Mouse (Mus musculus) liver, embryonic 15.5 days (tissue): Measurements from ENCODE around the gene Rgs17. TPM values are rescaled to one million over a fixed set of nuclear protein-coding genes. Genes with fewer than 3 reads are reported as not detected.
"Not testable (repeated sequence)": the region's sequence is repeated elsewhere in the genome, so short reads cannot be mapped to it uniquely, and the experiment has no call there.

Experiments used
- ATAC-seq: fragments of 200-750 bp; cut with Nextera tagmentation; 2 replicates; pipeline ENCODE4 v1.8.0; 2017; ENCODE audit warnings: moderate number of reproducible peaks, mild to moderate bottlenecking, moderate library complexity; ENCODE audit not compliant: insufficient read depth
- H3K27ac ChIP-seq: fragments of 300-500 bp; sonication (generic); replicated peaks from 2 replicates; pipeline ENCODE4 v1.5.1; 2015; ENCODE audit warnings: mild to moderate bottlenecking, inconsistent platforms
- H3K27me3 ChIP-seq: fragments of 300-500 bp; sonication (generic); 2 replicates; pipeline ENCODE4 v1.6.1; 2015; ENCODE audit warnings: mild to moderate bottlenecking, inconsistent platforms
- H3K36me3 ChIP-seq: fragments of 300-500 bp; sonication (generic); replicated peaks from 2 replicates; pipeline ENCODE4 v1.6.1; 2015; ENCODE audit warnings: moderate library complexity, mild to moderate bottlenecking, inconsistent platforms
- H3K4me1 ChIP-seq: fragments of 300-500 bp; sonication (generic); replicated peaks from 2 replicates; pipeline ENCODE4 v1.6.1; 2015; ENCODE audit warnings: inconsistent platforms
- H3K4me2 ChIP-seq: fragments of 300-500 bp; sonication (generic); 2 replicates; pipeline ENCODE4 v1.6.1; 2015; ENCODE audit warnings: moderate library complexity, mild to moderate bottlenecking, inconsistent platforms
- H3K4me3 ChIP-seq: fragments of 300-500 bp; sonication (generic); replicated peaks from 2 replicates; pipeline ENCODE4 v1.5.1; 2015; ENCODE audit warnings: mild to moderate bottlenecking, inconsistent platforms
- H3K9ac ChIP-seq: fragments of 300-500 bp; sonication (generic); 2 replicates; pipeline ENCODE4 v1.6.1; 2015; ENCODE audit warnings: moderate library complexity, mild to moderate bottlenecking, inconsistent platforms
- H3K9me3 ChIP-seq: fragments of 300-500 bp; sonication (generic); replicated peaks from 2 replicates; pipeline ENCODE4 v1.6.1; 2016; ENCODE audit warnings: inconsistent platforms
- WGBS: fragments of 180-500 bp; shearing (Covaris S2); methylation state at CpG from one replicate; pipeline ENCODE4 v1.1.7; 2015; ENCODE audit warnings: mixed read lengths; ENCODE audit not compliant: insufficient replicate concordance; 5-methylcytosine and 5-hydroxymethylcytosine counted together
- polyA plus RNA-seq: library from polyadenylated mRNA; unstranded; fragments of >200 nt; fragmentation: Nextera tagmentation; extraction: Ambion mirVana; gene quantifications from 2 replicates; pipeline ENCODE4 v1.2.1, GENCODE M21; 2015

The Rgs17 gene
- polyA plus RNA-seq: 0.03 TPM in 1 of 2 replicates, not detected in the other

DNA sequence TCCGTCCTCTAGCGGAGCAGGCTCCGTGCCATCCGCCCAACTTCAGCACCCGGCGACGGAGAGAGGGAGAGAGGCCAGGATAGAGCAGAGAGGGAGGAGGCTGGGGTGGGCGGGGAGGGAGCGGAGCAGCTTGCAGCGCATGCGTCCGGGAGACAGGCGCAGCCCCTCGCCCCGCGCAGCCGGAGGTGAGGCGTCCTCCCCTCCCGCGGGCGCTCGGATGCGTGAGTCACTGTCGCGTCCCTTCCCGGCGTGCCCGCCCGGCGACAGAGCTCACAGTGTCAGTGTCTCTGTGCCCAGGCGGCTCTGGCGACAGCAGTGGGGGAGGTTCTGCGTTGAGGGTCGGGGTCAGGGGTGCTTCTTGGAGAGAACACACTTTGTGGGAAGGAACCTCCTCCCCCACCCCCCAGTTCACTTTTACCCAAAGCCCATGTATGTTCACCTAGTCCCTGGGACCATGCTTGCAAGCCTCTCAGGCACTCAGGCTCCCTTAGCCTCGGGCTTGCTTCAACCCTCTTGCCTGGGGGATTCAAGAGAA lies at the start of gene Rgs17:
Gene Rgs17 (minus strand): TSS at position 107 of the 535 bp plus-strand sequence.
- Histone ChIP-seq H3K9ac (no peak within 1 kb of the TSS), H3K4me2 (peak within 1 kb of the TSS; percentile 54), H3K4me3 (peak within 1 kb of the TSS; percentile 33), H3K27ac (no peak within 1 kb of the TSS), H3K9me3 (no peaks in the 10 kb centered on the region), H3K27me3 (peaks cover 41% of the 10 kb centered on the region), H3K36me3 (no peaks in the 10 kb centered on the region), H3K4me1 (no peaks in the 10 kb centered on the region)
- no peak for ATAC-seq
- WGBS: under 1% methylated on average over 24 of the region's 35 CpGs

DNA sequence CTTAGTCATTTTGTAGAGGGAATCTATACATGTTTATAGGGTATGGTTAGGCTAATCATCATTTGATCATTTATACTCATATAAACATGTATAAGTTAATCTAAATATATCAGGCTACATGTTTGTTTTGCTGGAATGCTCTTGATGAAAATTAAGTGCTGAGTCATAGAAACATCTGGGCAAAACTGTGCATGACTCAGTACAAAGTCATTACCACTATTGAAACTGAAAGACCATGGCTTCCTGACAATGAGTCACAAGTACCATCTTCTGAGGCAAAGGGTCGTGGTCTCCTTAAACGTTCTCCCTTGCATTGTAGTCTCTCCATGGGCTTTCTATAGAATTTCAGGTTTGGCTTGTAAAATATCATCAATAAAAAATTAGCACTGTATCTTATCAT lies 45.5 kb upstream of the Rgs17 start:
- Histone ChIP-seq H3K4me3 (no peak overlapping the region), H3K9ac (no peak overlapping the region), H3K27me3 (no peaks in the 10 kb centered on the region), H3K4me1 (no peaks in the 10 kb centered on the region), H3K9me3 (no peaks in the 10 kb centered on the region), H3K4me2 (no peak overlapping the region), H3K27ac (no peak overlapping the region), H3K36me3 (no peaks in the 10 kb centered on the region)
- no peak for ATAC-seq
- WGBS: 32% methylated on average over 2 of the region's 2 CpGs

DNA sequence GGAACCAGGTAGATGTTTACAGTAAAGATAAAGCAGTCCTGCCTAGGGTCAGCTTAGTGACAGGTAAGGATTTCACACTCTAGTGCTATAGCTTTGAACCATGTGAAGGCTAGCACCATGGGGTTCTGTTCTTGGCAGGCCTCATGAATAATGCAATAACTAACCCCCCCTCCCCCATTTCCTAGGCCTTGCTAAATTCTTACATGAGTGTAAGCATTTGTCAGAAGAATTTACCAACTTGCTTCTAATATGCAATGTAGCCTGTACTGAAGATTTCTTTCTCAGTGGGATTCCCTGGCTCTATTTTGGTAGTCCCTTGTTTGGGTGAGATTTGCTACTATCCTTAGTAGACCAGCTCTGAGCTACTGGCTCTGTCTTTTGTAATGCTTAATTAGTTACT lies 31.6 kb upstream of the Rgs17 start:
- not testable (repeated sequence) for H3K27me3 ChIP-seq, H3K4me1 ChIP-seq, H3K4me2 ChIP-seq, ATAC-seq, H3K4me3 ChIP-seq, H3K27ac ChIP-seq, H3K9me3 ChIP-seq, H3K36me3 ChIP-seq, H3K9ac ChIP-seq

DNA sequence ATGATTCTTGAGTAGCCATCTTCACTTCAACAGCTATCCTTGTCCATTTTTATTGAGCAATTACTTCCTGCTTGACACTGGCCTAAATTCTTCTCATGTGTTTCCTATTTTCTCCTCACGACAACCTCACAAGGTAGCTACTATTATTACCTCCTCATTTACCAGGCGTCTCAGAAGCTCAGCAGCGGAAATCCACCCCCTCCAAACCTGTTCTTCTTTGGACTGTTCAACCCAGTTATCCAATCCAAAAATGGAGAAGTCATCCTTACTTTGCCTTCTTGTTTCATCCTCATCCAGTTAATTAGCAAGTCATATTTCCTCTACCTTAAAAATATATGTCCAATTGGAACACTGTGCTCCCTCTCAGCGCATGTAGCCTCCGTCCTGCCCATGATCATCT lies 2.1 kb upstream of the Rgs17 start:
- 60% methylated on average over 5 of the region's 5 CpGs for WGBS
- Histone ChIP-seq H3K4me1 (no peaks in the 10 kb centered on the region), H3K27me3 (peaks cover 41% of the 10 kb centered on the region), H3K36me3 (no peaks in the 10 kb centered on the region), H3K9ac (no peak overlapping the region), H3K27ac (no peak overlapping the region), H3K4me2 (no peak overlapping the region), H3K4me3 (no peak overlapping the region), H3K9me3 (no peaks in the 10 kb centered on the region)
- ATAC-seq: no peak

- Histone ChIP-seq H3K27me3 (peaks cover 41% of the 10 kb centered on the region), H3K27ac (no peak overlapping the region), H3K4me3 (no peak overlapping the region), H3K36me3 (no peaks in the 10 kb centered on the region), H3K9me3 (no peaks in the 10 kb centered on the region), H3K4me2 (no peak overlapping the region), H3K4me1 (no peaks in the 10 kb centered on the region), H3K9ac (no peak overlapping the region)
- 17% methylated on average over 9 of the region's 9 CpGs for WGBS
- ATAC-seq: no peak
Measured at GRCm38 (mm10) chr10:5923096-5923495, 896 bp upstream of the Rgs17 start.

DNA sequence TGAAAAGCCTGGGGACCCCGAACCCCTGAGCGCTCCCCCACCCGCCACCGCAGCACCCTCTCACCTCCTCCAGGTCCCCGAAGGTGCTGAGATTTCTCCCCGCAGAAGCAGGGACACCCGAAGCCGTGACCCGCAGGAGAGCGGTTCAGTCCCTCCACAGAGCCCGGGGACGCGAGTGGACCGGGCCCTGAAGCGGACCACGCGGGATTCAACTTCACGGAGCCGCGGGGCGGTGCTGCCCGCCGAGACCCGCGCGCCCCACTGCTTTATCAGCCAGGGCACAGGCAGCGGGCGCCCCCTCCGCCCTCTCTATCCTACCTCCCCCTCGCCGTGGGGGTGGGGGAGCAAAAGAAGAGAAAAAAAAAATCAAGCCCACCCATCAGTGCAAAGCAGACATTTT lies 429 bp downstream of the Rgs17 start:
- no peaks in the 10 kb centered on the region for H3K36me3 ChIP-seq
- H3K9me3 ChIP-seq: no peaks in the 10 kb centered on the region
- H3K4me1 ChIP-seq: no peaks in the 10 kb centered on the region
- peak overlapping the region; percentile 33 for H3K4me3 ChIP-seq
- H3K9ac ChIP-seq: no peak overlapping the region
- ATAC-seq: no peak
- peak overlapping the region; percentile 54 for H3K4me2 ChIP-seq
- no peak overlapping the region for H3K27ac ChIP-seq
- peaks cover 41% of the 10 kb centered on the region for H3K27me3 ChIP-seq
- under 1% methylated on average over 30 of the region's 31 CpGs for WGBS

DNA sequence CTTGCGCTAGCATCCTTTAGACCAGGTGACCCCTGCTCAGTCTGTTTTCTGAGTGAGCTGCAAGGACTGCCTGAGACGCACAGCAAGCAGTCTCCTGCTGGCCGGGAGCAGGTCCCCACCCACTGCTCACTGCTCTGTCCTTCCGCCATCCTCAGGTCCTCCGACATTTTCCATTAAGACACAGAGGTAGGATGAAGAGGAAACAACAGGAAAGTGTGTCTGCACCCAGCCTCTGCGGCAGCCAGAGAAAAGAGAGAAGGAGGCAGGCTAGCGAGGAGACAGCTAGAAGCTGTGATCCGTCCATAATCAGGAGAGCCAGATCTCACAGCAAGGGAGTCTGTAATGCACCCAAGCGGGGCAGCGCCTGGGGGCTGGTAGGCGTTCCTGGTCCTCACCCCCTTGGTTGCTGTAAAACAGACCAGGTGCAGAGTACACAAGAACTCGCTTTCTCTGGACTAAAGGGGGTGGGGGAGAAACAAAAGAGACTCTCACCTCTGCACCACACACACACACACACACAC lies 1.1 kb downstream of the Rgs17 start:
- no peak overlapping the region for H3K9ac ChIP-seq
- no peaks in the 10 kb centered on the region for H3K36me3 ChIP-seq
- H3K27me3 ChIP-seq: peaks cover 41% of the 10 kb centered on the region
- no peaks in the 10 kb centered on the region for H3K9me3 ChIP-seq
- no peak overlapping the region for H3K4me3 ChIP-seq
- H3K4me1 ChIP-seq: no peaks in the 10 kb centered on the region
- H3K27ac ChIP-seq: no peak overlapping the region
- H3K4me2 ChIP-seq: 0 out of 2 replicates have a peak overlapping the region, but pooled peaks have one; percentile 7
- WGBS: 2% methylated on average over 12 of the region's 12 CpGs
- ATAC-seq: no peak

GRCm38 (mm10) chr10:5904399-5904798 lies 17.8 kb downstream of the Rgs17 start:
- 66% methylated on average over 2 of the region's 2 CpGs for WGBS
- Histone ChIP-seq H3K36me3 (no peaks in the 10 kb centered on the region), H3K4me3 (no peak overlapping the region), H3K9ac (no peak overlapping the region), H3K4me1 (no peaks in the 10 kb centered on the region), H3K27me3 (no peaks in the 10 kb centered on the region), H3K27ac (no peak overlapping the region), H3K4me2 (no peak overlapping the region), H3K9me3 (no peaks in the 10 kb centered on the region)
- no peak for ATAC-seq

- H3K4me3 ChIP-seq: no peak overlapping the region
- ATAC-seq: no peak
- H3K4me2 ChIP-seq: no peak overlapping the region
- no peak overlapping the region for H3K9ac ChIP-seq
- no peaks in the 10 kb centered on the region for H3K9me3 ChIP-seq
- H3K4me1 ChIP-seq: no peaks in the 10 kb centered on the region
- no peaks in the 10 kb centered on the region for H3K36me3 ChIP-seq
- 60% methylated on average over 4 of the region's 4 CpGs for WGBS
- no peaks in the 10 kb centered on the region for H3K27me3 ChIP-seq
- H3K27ac ChIP-seq: no peak overlapping the region
Measured at GRCm38 (mm10) chr10:5901777-5902176, 20.4 kb downstream of the Rgs17 start.

GRCm38 (mm10) chr10:5900731-5901130 lies 21.5 kb downstream of the Rgs17 start:
- Histone ChIP-seq H3K9ac (no peak overlapping the region), H3K4me1 (no peaks in the 10 kb centered on the region), H3K36me3 (no peaks in the 10 kb centered on the region), H3K4me3 (no peak overlapping the region), H3K27ac (no peak overlapping the region), H3K9me3 (no peaks in the 10 kb centered on the region), H3K4me2 (no peak overlapping the region), H3K27me3 (no peaks in the 10 kb centered on the region)
- WGBS: 49% methylated on average over 6 of the region's 6 CpGs
- no peak for ATAC-seq

- no peaks in the 10 kb centered on the region for H3K27me3 ChIP-seq
- H3K9ac ChIP-seq: no peak overlapping the region
Measured at GRCm38 (mm10) chr10:5877106-5877505, 45.1 kb downstream of the Rgs17 start.

GRCm38 (mm10) chr10:5871081-5871480 lies 51.1 kb downstream of the Rgs17 start:
- H3K4me2 ChIP-seq: no peak overlapping the region
- H3K27ac ChIP-seq: no peak overlapping the region
- H3K4me3 ChIP-seq: no peak overlapping the region
- no peaks in the 10 kb centered on the region for H3K36me3 ChIP-seq
- H3K27me3 ChIP-seq: no peaks in the 10 kb centered on the region
- H3K9ac ChIP-seq: no peak overlapping the region
- no peaks in the 10 kb centered on the region for H3K9me3 ChIP-seq
- 54% methylated on average over 4 of the region's 4 CpGs for WGBS
- H3K4me1 ChIP-seq: no peaks in the 10 kb centered on the region
- ATAC-seq: no peak

More at GRCm38 (mm10) chr10:5877106-5877505, 45.1 kb downstream of the Rgs17 start:
- ATAC-seq: no peak
- Histone ChIP-seq H3K4me2 (no peak overlapping the region), H3K4me1 (no peaks in the 10 kb centered on the region), H3K36me3 (no peaks in the 10 kb centered on the region), H3K27ac (no peak overlapping the region), H3K4me3 (no peak overlapping the region), H3K9me3 (no peaks in the 10 kb centered on the region)
- WGBS: 51% methylated on average over 3 of the region's 3 CpGs
